Mouse (Mus musculus) large intestine, adult 2 months (tissue): Measurements from ENCODE around the gene Snx14. TPM values are rescaled to one million over a fixed set of nuclear protein-coding genes. Genes with fewer than 3 reads are reported as not detected.

ENCODE experiments used
- DNase-seq: peaks from one replicate; pipeline ENCODE4 v3.0.0-alpha.2; 2012; ENCODE audit warnings: low read depth, low spot score
- WGBS: fragments of 180-500 bp; shearing (Covaris S2); methylation state at CpG from one replicate; pipeline ENCODE4 v1.1.7; 2018; 5-methylcytosine and 5-hydroxymethylcytosine counted together
- polyA plus RNA-seq: library from polyadenylated mRNA; depleted of rRNA; stranded (reverse); fragments of >200 nt; gene quantifications from 2 replicates; pipeline ENCODE4 v1.2.3, GENCODE M21; 2012; rRNA removed

Gene Snx14
- polyA plus RNA-seq, 1 experiment: 7.9 TPM

GRCm38 (mm10) chr9:88352741-88353140, 86.0 kb downstream of the Snx14 start:
- DNase-seq: no peak
- 80% methylated on average over 6 of the region's 6 CpGs for WGBS

- no peak for DNase-seq
- 22% methylated on average over 3 of the region's 3 CpGs for WGBS
Measured at GRCm38 (mm10) chr9:88351163-88351562, 87.6 kb downstream of the Snx14 start.

DNA sequence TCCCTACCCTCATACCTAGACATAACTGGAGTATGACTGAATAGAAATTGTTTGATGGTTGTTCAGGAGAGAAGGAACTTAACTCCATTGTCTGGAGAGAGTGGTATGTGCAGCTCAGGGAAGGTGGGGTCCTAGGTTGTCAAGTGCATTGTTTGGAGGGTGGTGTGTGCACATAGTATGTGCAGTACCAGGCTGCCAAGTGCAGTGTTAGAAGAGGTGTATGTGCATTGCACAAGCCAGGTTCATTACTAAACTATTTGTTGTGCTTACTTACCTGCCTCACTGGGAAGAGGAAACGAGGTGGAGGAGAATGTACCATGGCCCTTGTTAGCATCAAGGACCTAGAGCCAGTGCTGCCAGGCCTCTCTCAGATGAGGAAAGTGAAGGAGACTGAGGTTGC, 88.4 kb downstream of the Snx14 start:
- DNase-seq: no peak
- WGBS: 66% methylated on average over 1 of the region's 1 CpGs

GRCm38 (mm10) chr9:88348623-88349022, 90.1 kb downstream of the Snx14 start:
- 88% methylated on average over 6 of the region's 6 CpGs for WGBS
- no peak for DNase-seq

- no peak for DNase-seq
- WGBS: 32% methylated on average over 5 of the region's 5 CpGs
Measured at GRCm38 (mm10) chr9:88346857-88347256, 91.9 kb downstream of the Snx14 start.

DNA sequence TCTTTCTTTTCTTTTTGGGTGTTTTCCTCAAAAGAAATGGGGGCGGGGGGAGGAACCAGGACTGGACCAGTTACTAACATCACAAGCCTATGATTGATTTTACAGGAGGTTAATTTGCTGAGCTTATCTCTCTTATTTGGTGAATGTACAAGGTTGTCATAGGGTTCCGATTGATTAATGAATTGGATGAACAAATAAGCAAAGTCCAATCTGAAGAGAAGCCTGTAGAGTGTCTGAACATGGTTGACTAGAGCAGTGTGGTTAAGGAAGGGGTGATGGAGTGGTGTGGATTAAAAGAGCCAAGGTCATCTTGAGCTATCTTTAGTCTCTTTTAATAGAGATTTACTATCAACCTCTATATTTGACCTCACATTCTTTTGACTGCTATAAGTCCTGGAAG, 94.3 kb downstream of the Snx14 start:
- no peak for DNase-seq
- WGBS: 99% methylated on average over 2 of the region's 2 CpGs

DNA sequence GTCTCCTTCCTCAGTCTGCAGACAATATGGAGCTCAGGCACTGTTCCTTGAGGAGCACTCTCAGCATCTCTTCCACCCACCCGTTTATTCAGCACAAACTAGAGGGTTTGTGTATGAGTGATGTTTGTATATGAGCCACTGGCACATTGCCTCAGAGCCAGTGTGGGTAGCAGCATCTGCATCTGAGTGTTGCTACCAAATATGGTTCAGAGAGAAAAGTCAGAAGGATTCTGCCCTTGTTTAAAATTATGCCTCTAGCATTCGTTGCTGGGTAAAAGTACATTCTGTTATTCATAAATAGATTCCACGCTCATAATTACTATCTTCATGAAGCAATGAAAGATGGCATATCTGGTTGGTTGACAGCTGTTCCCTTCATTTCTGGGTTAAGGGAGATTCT, 96.1 kb downstream of the Snx14 start:
- DNase-seq: no peak
- WGBS: 54% methylated on average over 3 of the region's 3 CpGs

GRCm38 (mm10) chr9:88342241-88342640, 96.5 kb downstream of the Snx14 start:
- WGBS: 82% methylated on average over 7 of the region's 7 CpGs

DNA sequence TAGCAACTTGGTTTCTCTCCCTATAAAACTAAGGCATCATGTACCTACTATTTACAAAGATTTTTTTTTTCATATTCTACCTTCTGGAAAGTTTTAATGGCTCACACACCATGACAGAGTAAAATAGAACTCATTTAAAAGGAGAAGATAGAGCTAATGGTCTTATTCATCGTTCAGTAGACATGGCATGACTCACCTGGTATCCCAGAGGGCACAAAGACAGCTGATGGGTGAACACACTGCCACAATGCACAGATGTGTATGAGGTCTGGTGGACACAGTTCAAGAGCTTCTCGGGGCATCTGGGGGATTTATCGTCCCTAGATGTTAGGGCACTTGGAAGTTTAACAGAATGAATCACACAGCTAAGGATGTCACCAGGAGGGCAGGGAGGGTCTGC, 97.9 kb downstream of the Snx14 start:
- DNase-seq: no peak
- whole genome bisulfite sequencing: 79% methylated on average over 3 of the region's 3 CpGs

More at GRCm38 (mm10) chr9:88342241-88342640, 96.5 kb downstream of the Snx14 start:
- DNase-seq: no peak

DNA sequence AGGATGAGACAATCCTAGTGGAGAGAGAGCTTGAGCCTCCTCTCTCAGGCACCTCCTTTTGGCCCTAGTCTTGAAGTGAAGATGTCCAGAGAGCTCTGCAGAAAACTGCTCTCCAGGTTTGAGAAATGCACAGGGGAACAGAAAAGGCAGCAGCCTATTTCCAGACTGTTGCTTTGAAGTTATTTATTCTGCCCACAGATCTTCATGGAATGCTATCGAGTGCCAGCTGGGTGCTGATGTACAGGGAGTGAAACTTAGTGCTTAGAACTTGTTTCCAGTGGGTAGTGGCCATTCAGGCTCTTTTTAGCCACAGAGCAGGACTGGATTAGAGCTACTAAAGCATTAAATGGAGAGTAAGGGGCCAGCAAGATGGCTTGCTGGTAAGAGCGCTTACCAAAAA, 102.9 kb downstream of the Snx14 start:
- 76% methylated on average over 1 of the region's 2 CpGs for WGBS
- DNase-seq: no peak

DNA sequence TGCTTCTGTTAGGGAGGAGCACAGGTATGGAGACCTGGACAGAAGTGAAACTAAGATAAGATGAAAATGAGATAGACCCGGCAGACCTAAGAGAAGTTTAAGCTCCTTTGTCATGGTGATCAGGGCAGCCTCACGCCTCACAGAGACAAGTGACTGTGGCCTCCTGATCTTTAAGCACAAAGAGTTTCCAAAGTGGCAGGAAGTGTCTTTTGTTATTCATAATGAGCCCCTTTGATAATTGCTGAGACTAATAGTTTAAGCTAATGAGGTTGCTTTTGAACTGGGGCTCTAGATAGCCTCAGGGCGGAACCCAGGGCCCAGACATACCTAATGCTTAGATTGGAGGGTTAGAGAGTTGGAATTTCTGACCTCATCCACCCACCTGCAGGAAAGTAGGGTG, 106.3 kb downstream of the Snx14 start:
- 71% methylated on average over 3 of the region's 3 CpGs for WGBS
- DNase-seq: no peak

DNA sequence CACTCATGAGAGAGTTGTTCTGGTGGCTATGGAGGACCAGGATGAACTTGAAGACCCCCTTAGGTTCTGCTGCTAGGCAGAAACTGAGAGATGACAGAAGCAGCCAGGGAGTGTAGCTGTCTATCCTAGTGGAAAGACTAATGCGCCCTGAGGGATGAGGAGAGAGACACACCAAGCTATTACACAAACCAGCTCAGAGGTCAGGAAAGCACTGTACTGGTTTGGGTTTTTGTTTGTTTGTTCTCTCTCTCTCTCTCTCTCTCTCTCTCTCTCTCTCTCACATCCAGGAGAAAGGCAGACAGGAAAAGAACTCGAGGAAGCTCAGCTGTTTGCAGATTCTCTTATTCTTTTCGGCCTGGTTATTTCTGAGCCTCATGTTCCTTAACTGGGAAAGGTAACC, 108.4 kb downstream of the Snx14 start:
- no peak for DNase-seq
- 68% methylated on average over 3 of the region's 3 CpGs for WGBS

DNA sequence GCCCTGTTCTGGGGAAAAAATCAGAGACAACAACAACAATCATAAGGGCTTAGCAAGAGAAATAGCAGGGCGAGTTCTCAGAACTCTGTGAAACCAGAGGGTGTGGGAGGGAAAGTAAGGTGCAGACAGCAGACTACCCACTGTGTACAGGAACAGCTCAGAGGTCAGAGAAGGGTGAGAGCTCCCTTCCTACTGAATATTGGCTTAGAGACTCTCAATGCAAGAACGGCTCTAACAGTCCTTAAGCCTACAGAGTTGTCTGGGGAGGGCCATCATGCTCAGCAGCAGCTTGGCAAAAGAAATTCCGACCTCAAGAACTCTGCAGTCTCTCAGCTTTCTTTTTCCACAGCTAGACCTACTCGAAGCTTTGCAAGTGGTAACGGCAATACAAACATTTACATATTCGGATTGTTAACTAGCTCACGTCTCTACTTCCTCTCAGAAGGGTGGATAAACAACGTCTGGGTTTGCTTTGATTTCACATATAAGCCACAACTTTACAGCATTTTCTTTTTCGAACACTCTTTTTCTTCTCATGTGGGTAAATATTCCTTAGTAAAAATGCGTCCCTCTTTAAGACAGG, 109.5 kb downstream of the Snx14 start:
- WGBS: 27% methylated on average over 10 of the region's 10 CpGs
- no peak for DNase-seq

GRCm38 (mm10) chr9:88328666-88329065, 110.1 kb downstream of the Snx14 start:
- 58% methylated on average over 5 of the region's 5 CpGs for WGBS
- DNase-seq: no peak

GRCm38 (mm10) chr9:88326930-88327901, 111.5 kb downstream of the Snx14 start, which contains the start of gene Nt5e:
Gene Nt5e, plus strand, starts transcription at chr9:88327197.
- DNase-seq: no peak
- 2% methylated on average over 66 of the region's 66 CpGs for WGBS

Other genes with a start within 250 kb of the Snx14 start
- gene Nt5e, start 111.8 kb downstream of the Snx14 start, polyA plus RNA-seq: 5.4 and 19.0 TPM in 2 replicates
- 0.32 TPM in 1 of 2 replicates, not detected in the other for gene Gm20537, start 17.7 kb upstream of the Snx14 start, polyA plus RNA-seq
- gene Syncrip, start 43.6 kb upstream of the Snx14 start, polyA plus RNA-seq: 3.7 and 4.1 TPM in 2 replicates
- 2.8 and 3.4 TPM in 2 replicates for gene Zfp949, start 109.1 kb upstream of the Snx14 start, polyA plus RNA-seq
- gene Trim43a, start 141.9 kb upstream of the Snx14 start, polyA plus RNA-seq: not detected in 2 replicates